Mouse (Mus musculus) stomach, postnatal 0 days (tissue): ENCODE results near the gene Pold1.

ENCODE experiments used
- CTCF ChIP-seq: IDR thresholded peaks from 2 replicates; pipeline ENCODE4 v1.5.1; 2016; ENCODE audit warnings: antibody characterized with exemption, low read depth, mild to moderate bottlenecking, moderate library complexity
- EP300 ChIP-seq: optimal IDR thresholded peaks from 2 replicates; pipeline ENCODE3; 2016; ENCODE audit warnings: antibody characterized with exemption

DNA sequence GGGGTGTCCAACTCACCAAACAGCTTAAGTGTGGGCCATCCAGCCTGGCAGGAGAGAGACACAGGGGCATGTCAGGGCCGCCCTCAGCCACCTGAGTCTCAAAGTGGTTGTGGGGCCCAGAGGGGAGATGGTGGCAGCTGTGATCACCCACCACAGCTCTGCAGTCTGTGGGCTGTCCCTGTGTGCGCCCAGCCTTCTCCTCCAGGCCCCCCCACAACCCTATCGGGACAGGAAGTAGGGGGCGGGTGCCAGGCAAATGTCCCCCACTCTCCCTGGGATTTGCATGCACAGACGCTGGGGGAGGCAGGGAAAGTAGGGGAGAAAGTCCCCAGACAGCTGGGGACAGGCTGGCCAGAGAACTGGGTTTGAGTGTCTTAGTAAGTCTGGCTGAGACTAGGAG lies 17.4 kb downstream of the Pold1 start:
- TF ChIP-seq CTCF (no peak), EP300 (no peak)
